Mouse (Mus musculus) spleen, adult 2 months (tissue): Measurements from ENCODE around the gene Vmn2r23. TPM values are rescaled to one million over a fixed set of nuclear protein-coding genes. Genes with fewer than 3 reads are reported as not detected.

ENCODE experiments used
- DNase-seq, 2 experiments: peaks; one replicate each; pipeline versions ENCODE4 v3.0.0 to v3.0.0-alpha.2; 2012 to 2021; ENCODE audit warnings: low spot score in 2 of 2, low read depth in 1 of 2
- H3K27ac ChIP-seq: fragments of 200-500 bp; 2 replicates; pipeline ENCODE4 v1.5.1; 2012; ENCODE audit warnings: low read length, inconsistent platforms; ENCODE audit not compliant: insufficient read depth
- H3K27me3 ChIP-seq: fragments of 200-500 bp; 2 replicates; pipeline ENCODE4 v1.6.1; 2012; ENCODE audit warnings: mild to moderate bottlenecking, moderate library complexity, low read length, inconsistent platforms; ENCODE audit not compliant: control insufficient read depth, insufficient read depth
- H3K36me3 ChIP-seq: fragments of 200-500 bp; 2 replicates; pipeline ENCODE4 v1.6.1; 2012; ENCODE audit warnings: mild to moderate bottlenecking, low read length, inconsistent platforms; ENCODE audit not compliant: control insufficient read depth, insufficient read depth
- H3K4me1 ChIP-seq: fragments of 200-500 bp; 2 replicates; pipeline ENCODE4 v1.6.1; 2011; ENCODE audit warnings: inconsistent platforms; ENCODE audit not compliant: control insufficient read depth, insufficient read depth, insufficient read length
- H3K4me3 ChIP-seq: fragments of 200-500 bp; 2 replicates; pipeline ENCODE4 v1.5.1; 2011; ENCODE audit warnings: mild to moderate bottlenecking, inconsistent platforms; ENCODE audit not compliant: insufficient read depth, insufficient read length; ENCODE audit errors: extremely low read depth
- CTCF ChIP-seq: fragments of 200-500 bp; IDR thresholded peaks from 2 replicates; pipeline ENCODE4 v1.5.1; 2011; ENCODE audit warnings: mild to moderate bottlenecking, inconsistent platforms; ENCODE audit not compliant: insufficient read depth, insufficient read length, insufficient replicate concordance; ENCODE audit errors: extremely low read depth
- WGBS: fragments of 180-500 bp; shearing (Covaris S2); methylation state at CpG from one replicate; pipeline ENCODE4 v1.1.7; 2018; 5-methylcytosine and 5-hydroxymethylcytosine counted together
- polyA plus RNA-seq: library from polyadenylated mRNA; depleted of rRNA; stranded (reverse); fragments of >200 nt; gene quantifications from 2 replicates; pipeline ENCODE4 v1.2.3, GENCODE M21; 2012; rRNA removed

Gene Vmn2r23
- polyA plus RNA-seq, 1 experiment: not detected

DNA sequence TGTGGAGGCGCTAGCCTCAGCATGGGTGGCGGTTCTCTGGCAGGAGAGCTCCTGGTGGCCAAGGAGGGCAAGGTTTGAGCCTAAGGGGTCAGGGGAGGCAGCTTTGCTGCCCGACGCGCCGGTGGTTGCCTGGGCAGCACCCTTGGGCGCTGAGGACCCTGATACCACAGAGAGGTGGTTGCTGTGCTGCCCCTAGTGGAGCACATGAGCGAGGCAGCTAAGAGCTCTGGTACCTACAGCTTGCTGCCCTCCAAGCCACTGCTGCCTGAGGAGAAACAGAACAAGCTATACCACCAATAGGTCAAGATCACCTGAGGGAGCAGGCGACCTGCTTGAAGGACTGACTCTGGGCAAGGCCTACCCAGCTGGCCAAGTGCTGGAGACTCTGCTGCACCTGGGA, 91.3 kb downstream of the Vmn2r23 start:
- WGBS: 57% methylated on average over 9 of the region's 9 CpGs
- Histone ChIP-seq H3K27me3 (no peaks in the 10 kb centered on the region), H3K4me1 (no peaks in the 10 kb centered on the region), H3K36me3 (no peaks in the 10 kb centered on the region), H3K4me3 (no peak overlapping the region), H3K27ac (no peak overlapping the region)
- no peak for TF ChIP-seq CTCF
- DNase-seq: no peak

Other genes with a start within 250 kb of the Vmn2r23 start
- not detected in 2 replicates for gene Vmn2r21, start 169.3 kb upstream of the Vmn2r23 start, polyA plus RNA-seq
- gene Vmn2r22, start 51.9 kb upstream of the Vmn2r23 start, polyA plus RNA-seq: not detected in 2 replicates
- not detected in 2 replicates for gene Vmn2r24, start 76.2 kb downstream of the Vmn2r23 start, polyA plus RNA-seq
- gene Vmn2r25, start 150.8 kb downstream of the Vmn2r23 start, polyA plus RNA-seq: not detected in 2 replicates